Mouse (Mus musculus): ENCODE results near the gene Eml2. TPM values are rescaled to one million over a fixed set of nuclear protein-coding genes. Genes with fewer than 3 reads are reported as not detected.

Eml2 gene
- polyA plus RNA-seq, 1 experiment from 2014 or later = 6.8 TPM

- Histone ChIP-seq H3K27me3 (no peaks in the 10 kb centered on the region), H3K4me2 (peak overlapping the region; percentile 92), H3K9me3 (no peaks in the 10 kb centered on the region), H3K4me3 (peak overlapping the region; percentile 63), H3K4me1 (replicated peaks) (peaks cover 31% of the 10 kb centered on the region), H3K36me3 (peaks cover 16% of the 10 kb centered on the region), H3K27ac (replicated peaks) (peak overlapping the region; percentile 100), H3K9ac (peak overlapping the region; percentile 80)
- WGBS = 18% methylated on average over 20 of the region's 20 CpGs
- peak; percentile 33 for ATAC-seq (ENCODE audit: low read depth)
Measured at GRCm38 (mm10) chr7:19226817-19227797, 50.9 kb downstream of the Eml2 start.

DNA sequence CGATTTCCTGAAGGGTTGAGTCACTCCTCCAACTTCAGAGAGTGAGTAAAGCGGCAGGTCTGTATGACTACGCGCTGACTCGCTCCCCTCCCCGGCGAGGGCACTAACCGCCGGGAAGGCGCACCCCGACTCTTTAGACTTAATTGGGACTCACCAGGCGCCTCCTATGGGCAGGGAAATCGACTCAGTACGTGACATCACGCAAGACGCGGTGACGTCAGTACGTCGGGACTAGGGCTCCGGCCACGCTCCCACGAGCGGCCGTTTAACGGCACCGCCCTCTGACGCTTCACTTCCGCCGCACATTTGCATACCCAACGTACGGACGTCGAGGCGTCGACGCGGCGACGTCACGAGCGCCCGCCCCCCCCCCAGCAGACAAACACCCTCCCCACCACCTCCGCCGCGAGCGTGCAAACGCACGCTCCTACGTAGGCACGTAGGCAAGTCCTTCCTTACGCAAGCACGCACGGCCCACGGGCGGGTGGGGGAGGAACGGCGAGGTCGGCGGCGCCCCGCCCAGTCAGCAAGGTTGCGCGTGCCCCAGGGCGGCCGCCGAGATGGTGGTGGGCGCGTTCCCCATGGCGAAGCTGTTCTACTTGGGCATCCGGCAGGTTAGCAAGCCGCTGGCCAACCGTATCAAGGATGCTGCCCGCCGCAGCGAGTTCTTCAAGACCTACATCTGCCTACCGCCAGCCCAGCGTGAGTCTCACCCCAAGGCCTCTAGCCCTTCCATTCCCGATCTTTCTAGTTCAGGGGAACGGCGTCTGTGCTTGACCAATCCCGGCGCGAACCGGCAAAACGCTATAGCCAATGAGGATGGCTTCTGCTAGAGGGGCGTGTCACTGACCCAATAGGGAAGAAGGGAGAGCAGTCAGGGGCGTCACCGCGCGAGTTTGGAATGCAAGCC, 51.9 kb downstream of the Eml2 start, which contains the start of gene Opa3:
Gene Opa3, plus strand, starts transcription at position 452 of the 910 bp plus-strand sequence.
- peak within 1 kb of the TSS; percentile 84 for H3K9ac ChIP-seq
- ATAC-seq (ENCODE audit: low read depth) = peak; percentile 98
- H3K4me3 ChIP-seq = peak within 1 kb of the TSS; percentile 63
- H3K27ac ChIP-seq (replicated peaks) = peak within 1 kb of the TSS; percentile 100
- WGBS = 1% methylated on average over 86 of the region's 91 CpGs
- peaks cover 31% of the 10 kb centered on the region for H3K4me1 ChIP-seq (replicated peaks)
- H3K27me3 ChIP-seq = no peaks in the 10 kb centered on the region
- peaks cover 12% of the 10 kb centered on the region for H3K36me3 ChIP-seq
- H3K9me3 ChIP-seq = no peaks in the 10 kb centered on the region
- peak within 1 kb of the TSS; percentile 92 for H3K4me2 ChIP-seq

DNA sequence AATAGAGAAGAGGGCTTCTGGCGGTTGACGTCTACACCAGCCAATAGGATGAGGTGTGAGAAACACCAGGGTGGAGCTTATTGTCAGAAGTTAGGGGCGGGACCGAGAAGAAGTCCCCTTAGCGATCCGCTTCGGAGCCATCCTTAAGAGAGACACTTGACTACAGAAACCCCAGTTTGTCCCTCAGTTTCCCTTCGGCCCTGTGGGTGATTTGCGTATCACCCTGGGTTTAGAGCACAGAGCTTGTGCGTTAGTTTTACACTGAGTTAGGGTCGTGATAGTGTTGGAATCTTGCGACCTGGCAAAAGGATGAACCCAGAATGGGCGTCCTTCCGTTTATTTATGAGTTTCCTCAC, 52.5 kb downstream of the Eml2 start:
- Histone ChIP-seq H3K27me3 (no peaks in the 10 kb centered on the region), H3K4me1 (replicated peaks) (peaks cover 31% of the 10 kb centered on the region), H3K4me3 (peak overlapping the region; percentile 63), H3K4me2 (peak overlapping the region; percentile 92), H3K27ac (replicated peaks) (peak overlapping the region; percentile 100), H3K9ac (peak overlapping the region; percentile 83), H3K36me3 (peaks cover 12% of the 10 kb centered on the region), H3K9me3 (no peaks in the 10 kb centered on the region)
- ATAC-seq (ENCODE audit: low read depth) = no peak
- under 1% methylated on average over 14 of the region's 14 CpGs for WGBS

DNA sequence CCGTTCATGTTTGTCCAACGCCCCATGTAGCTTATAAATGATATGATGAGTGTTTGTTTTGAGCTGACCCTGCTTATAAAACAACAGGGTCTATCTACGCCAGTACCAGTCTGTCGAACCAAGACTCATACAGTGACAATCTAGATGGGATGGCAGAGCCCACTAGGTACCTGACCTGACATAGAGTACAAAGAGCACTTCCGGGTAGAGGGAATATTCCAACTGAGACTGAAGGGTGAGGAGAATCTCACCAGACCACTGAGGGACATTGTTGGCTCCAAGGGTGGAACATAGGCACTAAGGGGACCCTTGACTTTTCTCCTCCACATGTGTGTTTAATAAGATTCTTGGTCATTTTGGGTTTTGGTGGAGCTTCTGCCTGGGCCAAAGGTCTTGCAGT, 53.2 kb downstream of the Eml2 start:
- H3K9me3 ChIP-seq = no peaks in the 10 kb centered on the region
- peak overlapping the region; percentile 92 for H3K4me2 ChIP-seq
- peaks cover 12% of the 10 kb centered on the region for H3K36me3 ChIP-seq
- peak overlapping the region; percentile 83 for H3K9ac ChIP-seq
- H3K4me3 ChIP-seq = peak overlapping the region; percentile 63
- H3K27me3 ChIP-seq = no peaks in the 10 kb centered on the region
- 45% methylated on average over 5 of the region's 5 CpGs for WGBS
- ATAC-seq (ENCODE audit: low read depth) = no peak
- H3K4me1 ChIP-seq (replicated peaks) = peaks cover 31% of the 10 kb centered on the region
- peak overlapping the region; percentile 100 for H3K27ac ChIP-seq (replicated peaks)

DNA sequence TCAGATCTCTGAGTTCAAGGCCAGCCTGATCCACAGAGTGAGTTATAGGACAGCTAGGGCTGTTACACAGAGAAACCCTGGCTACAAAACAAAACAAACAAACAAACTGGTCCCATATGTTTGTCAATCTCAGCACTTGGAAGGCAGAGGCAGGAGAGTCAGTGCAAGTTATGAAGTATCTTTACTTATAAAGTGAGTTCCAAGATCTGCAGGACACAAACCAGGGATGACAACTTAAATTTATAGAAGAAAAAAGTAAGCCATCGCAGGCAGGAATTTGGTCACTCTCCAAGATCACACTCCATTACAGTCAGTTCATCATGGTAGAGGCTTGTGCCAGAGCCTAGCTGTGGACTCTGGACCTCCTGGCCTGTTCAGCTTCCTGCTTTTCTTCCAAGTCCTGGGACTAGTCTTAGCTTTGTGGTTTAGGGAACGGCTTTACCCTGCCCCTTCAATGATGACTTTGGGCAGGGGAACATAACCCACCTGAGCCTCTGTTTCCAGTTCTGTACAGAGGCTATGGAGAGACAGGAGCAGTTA, 53.9 kb downstream of the Eml2 start:
- Histone ChIP-seq H3K9me3 (no peaks in the 10 kb centered on the region), H3K4me3 (0 out of 2 replicates have a peak overlapping the region, but pooled peaks have one; percentile 63), H3K9ac (peak overlapping the region; percentile 83), H3K4me2 (peak overlapping the region; percentile 92), H3K4me1 (replicated peaks) (peaks cover 31% of the 10 kb centered on the region), H3K27ac (replicated peaks) (no peak overlapping the region), H3K36me3 (peaks cover 11% of the 10 kb centered on the region; the same call in 1 of the 2 replicates), H3K27me3 (no peaks in the 10 kb centered on the region)
- no peak for ATAC-seq (ENCODE audit: low read depth)
- WGBS = 94% methylated on average over 2 of the region's 2 CpGs

GRCm38 (mm10) chr7:19230899-19231298, 54.7 kb downstream of the Eml2 start:
- H3K9ac ChIP-seq = no peak overlapping the region
- peaks cover 6% of the 10 kb centered on the region; the same call in 1 of the 2 replicates for H3K36me3 ChIP-seq
- no peak overlapping the region for H3K27ac ChIP-seq (replicated peaks)
- ATAC-seq (ENCODE audit: low read depth) = no peak
- H3K4me3 ChIP-seq = no peak overlapping the region
- H3K9me3 ChIP-seq = no peaks in the 10 kb centered on the region
- no peak overlapping the region for H3K4me2 ChIP-seq
- no peaks in the 10 kb centered on the region for H3K27me3 ChIP-seq
- WGBS = 98% methylated on average over 5 of the region's 5 CpGs
- peaks cover 32% of the 10 kb centered on the region for H3K4me1 ChIP-seq (replicated peaks)

DNA sequence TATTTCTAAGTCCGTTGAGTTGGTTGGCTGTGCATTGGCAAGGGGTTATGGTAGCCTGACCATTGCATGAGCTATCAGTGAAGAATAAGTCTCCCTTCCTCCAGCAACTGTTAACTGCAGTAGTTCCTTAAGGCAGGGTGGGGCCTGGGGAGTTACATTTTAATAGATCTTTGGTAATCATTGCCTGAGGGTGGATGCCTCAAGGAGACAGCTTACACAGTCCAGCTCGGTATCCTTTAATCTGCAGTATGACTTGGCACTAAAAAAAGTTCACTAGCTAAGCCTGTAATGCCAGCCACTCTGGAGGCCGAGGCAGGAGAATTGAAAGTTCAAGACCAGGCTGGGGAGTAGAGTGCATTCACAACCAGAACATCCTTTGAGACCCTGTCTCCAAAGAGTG, 55.6 kb downstream of the Eml2 start:
- no peak overlapping the region for H3K4me2 ChIP-seq
- H3K27me3 ChIP-seq = no peaks in the 10 kb centered on the region
- 92% methylated on average over 3 of the region's 3 CpGs for WGBS
- H3K27ac ChIP-seq (replicated peaks) = no peak overlapping the region
- ATAC-seq (ENCODE audit: low read depth) = no peak
- H3K9ac ChIP-seq = no peak overlapping the region
- no peak overlapping the region for H3K4me3 ChIP-seq
- peaks cover 6% of the 10 kb centered on the region; the same call in 1 of the 2 replicates for H3K36me3 ChIP-seq
- H3K4me1 ChIP-seq (replicated peaks) = peaks cover 35% of the 10 kb centered on the region
- H3K9me3 ChIP-seq = no peaks in the 10 kb centered on the region

- Histone ChIP-seq H3K4me2 (no peak overlapping the region), H3K9ac (no peak overlapping the region), H3K36me3 (peaks cover 6% of the 10 kb centered on the region; the same call in 1 of the 2 replicates), H3K4me1 (replicated peaks) (peaks cover 28% of the 10 kb centered on the region), H3K27me3 (no peaks in the 10 kb centered on the region), H3K9me3 (no peaks in the 10 kb centered on the region), H3K27ac (replicated peaks) (no peak overlapping the region), H3K4me3 (no peak overlapping the region)
- WGBS = 78% methylated on average over 5 of the region's 5 CpGs
- no peak for ATAC-seq (ENCODE audit: low read depth)
Measured at GRCm38 (mm10) chr7:19234652-19235051, 58.4 kb downstream of the Eml2 start.

DNA sequence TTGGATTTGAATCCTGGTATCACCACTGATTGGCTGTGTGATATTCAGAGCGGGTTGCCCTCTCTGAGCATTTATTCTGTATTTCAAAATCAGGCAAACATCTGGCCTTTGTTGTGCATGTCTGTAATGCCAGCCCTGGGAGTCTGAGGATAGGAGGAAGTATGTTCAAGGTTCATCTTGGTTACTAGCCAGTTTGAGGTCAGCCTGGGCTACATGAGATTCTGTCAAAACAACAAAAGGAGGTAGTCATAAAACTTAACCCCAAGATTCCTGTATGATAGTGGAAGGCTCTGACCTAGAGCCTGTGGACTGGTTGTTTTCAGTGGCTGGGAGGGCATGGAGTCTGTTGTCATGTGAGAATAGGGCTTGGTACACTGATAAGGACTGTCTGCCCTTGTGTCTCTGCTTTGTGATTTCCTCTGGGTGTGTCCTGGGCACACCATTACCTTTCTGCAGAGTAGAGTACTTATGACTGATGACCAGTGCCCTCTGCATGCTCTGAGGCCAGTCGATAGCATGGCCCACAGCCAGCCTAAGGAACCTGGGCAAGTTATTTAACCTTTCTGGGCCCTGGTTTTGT, 59.0 kb downstream of the Eml2 start:
- H3K4me3 ChIP-seq = no peak overlapping the region
- no peak overlapping the region for H3K9ac ChIP-seq
- peaks cover 6% of the 10 kb centered on the region; the same call in 1 of the 2 replicates for H3K36me3 ChIP-seq
- no peaks in the 10 kb centered on the region for H3K9me3 ChIP-seq
- no peak overlapping the region for H3K4me2 ChIP-seq
- H3K27me3 ChIP-seq = no peaks in the 10 kb centered on the region
- no peak for ATAC-seq (ENCODE audit: low read depth)
- no peak overlapping the region for H3K27ac ChIP-seq (replicated peaks)
- 84% methylated on average over 2 of the region's 2 CpGs for WGBS
- H3K4me1 ChIP-seq (replicated peaks) = peaks cover 24% of the 10 kb centered on the region

- H3K4me2 ChIP-seq = no peak overlapping the region
- H3K9me3 ChIP-seq = no peaks in the 10 kb centered on the region
- no peak overlapping the region for H3K4me3 ChIP-seq
- WGBS = 79% methylated on average over 2 of the region's 2 CpGs
- H3K4me1 ChIP-seq (replicated peaks) = peaks cover 17% of the 10 kb centered on the region
- peak overlapping the region; percentile 41; the same call in 1 of the 2 replicates for H3K9ac ChIP-seq
- H3K27me3 ChIP-seq = no peaks in the 10 kb centered on the region
- ATAC-seq (ENCODE audit: low read depth) = no peak
- no peak overlapping the region for H3K27ac ChIP-seq (replicated peaks)
- H3K36me3 ChIP-seq = no peaks in the 10 kb centered on the region
Measured at GRCm38 (mm10) chr7:19236411-19236810, 60.2 kb downstream of the Eml2 start.

- no peak overlapping the region for H3K4me2 ChIP-seq
- peaks cover 17% of the 10 kb centered on the region for H3K4me1 ChIP-seq (replicated peaks)
- no peaks in the 10 kb centered on the region for H3K9me3 ChIP-seq
- no peak overlapping the region for H3K9ac ChIP-seq
- H3K27me3 ChIP-seq = no peaks in the 10 kb centered on the region
- no peak for ATAC-seq (ENCODE audit: low read depth)
- H3K27ac ChIP-seq (replicated peaks) = no peak overlapping the region
- no peak overlapping the region for H3K4me3 ChIP-seq
- no peaks in the 10 kb centered on the region for H3K36me3 ChIP-seq
- WGBS = 95% methylated on average over 4 of the region's 4 CpGs
Measured at GRCm38 (mm10) chr7:19238344-19238743, 62.1 kb downstream of the Eml2 start.
